Mouse (Mus musculus) intestine, embryonic 15.5 days (tissue): ENCODE measurements around the gene Igfbp1. TPM values are rescaled to one million over a fixed set of nuclear protein-coding genes. Genes with fewer than 3 reads are reported as not detected.
A peak's percentile ranks its signal among the peaks of the same experiment; 100 is the strongest.
"Not testable (repeated sequence)": the region's sequence is repeated elsewhere in the genome, so short reads cannot be mapped to it uniquely, and the experiment has no call there.

Source experiments
- ATAC-seq: fragments of 200-750 bp; cut with Nextera tagmentation; 2 replicates; pipeline ENCODE4 v1.8.0; 2017; ENCODE audit warnings: moderate TSS enrichment, moderate library complexity
- H3K27ac ChIP-seq: fragments of 300-500 bp; sonication (generic); 2 replicates; pipeline ENCODE4 v1.5.1; 2015; ENCODE audit warnings: mild to moderate bottlenecking, inconsistent platforms
- H3K27me3 ChIP-seq: fragments of 300-500 bp; sonication (generic); replicated peaks from 2 replicates; pipeline ENCODE4 v1.6.1; 2015; ENCODE audit warnings: inconsistent platforms
- H3K36me3 ChIP-seq: fragments of 300-500 bp; sonication (generic); 2 replicates; pipeline ENCODE4 v1.6.1; 2015; ENCODE audit warnings: inconsistent platforms
- H3K4me1 ChIP-seq: fragments of 300-500 bp; sonication (generic); replicated peaks from 2 replicates; pipeline ENCODE4 v1.6.1; 2015; ENCODE audit warnings: inconsistent platforms
- H3K4me2 ChIP-seq: fragments of 300-500 bp; sonication (generic); replicated peaks from 2 replicates; pipeline ENCODE4 v1.6.1; 2015; ENCODE audit warnings: mild to moderate bottlenecking, inconsistent platforms
- H3K4me3 ChIP-seq: fragments of 300-500 bp; sonication (generic); replicated peaks from 2 replicates; pipeline ENCODE4 v1.5.1; 2015; ENCODE audit warnings: inconsistent platforms
- H3K9ac ChIP-seq: fragments of 300-500 bp; sonication (generic); 2 replicates; pipeline ENCODE4 v1.6.1; 2015; ENCODE audit warnings: inconsistent platforms
- H3K9me3 ChIP-seq: fragments of 300-500 bp; sonication (generic); 2 replicates; pipeline ENCODE4 v1.6.1; 2016; ENCODE audit warnings: inconsistent platforms
- WGBS: fragments of 180-500 bp; shearing (Covaris S2); methylation state at CpG from one replicate; pipeline ENCODE4 v1.1.7; 2015; 5-methylcytosine and 5-hydroxymethylcytosine counted together
- polyA plus RNA-seq: library from polyadenylated mRNA; unstranded; fragments of >200 nt; fragmentation: Nextera tagmentation; extraction: Ambion mirVana; gene quantifications from 2 replicates; pipeline ENCODE4 v1.2.1, GENCODE M21; 2015

Gene Igfbp1
- polyA plus RNA-seq, 1 experiment from 2014 or later: 3.2 TPM

DNA sequence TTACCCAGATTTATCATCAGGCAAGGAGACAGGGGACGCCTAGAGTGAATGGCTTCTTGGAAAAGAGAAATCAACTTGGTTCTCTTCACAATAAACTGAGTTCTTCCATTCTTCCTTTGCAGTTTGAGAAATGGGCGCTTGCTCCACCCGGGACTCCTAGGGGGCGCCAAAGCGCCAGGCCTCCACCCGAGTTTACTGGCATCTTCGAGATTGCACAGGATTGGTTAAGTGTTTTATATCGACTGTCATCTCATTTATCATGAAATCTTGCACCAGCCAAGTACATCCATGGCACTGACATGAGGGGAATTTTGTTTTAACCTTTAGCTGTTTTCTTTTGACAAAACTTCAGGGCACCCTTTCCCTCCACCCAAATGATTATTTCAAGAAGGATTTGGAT is 18.1 kb downstream of the Igfbp1 start:
- Histone ChIP-seq H3K4me2 (no peak overlapping the region), H3K36me3 (no peaks in the 10 kb centered on the region), H3K27ac (no peak overlapping the region), H3K4me1 (peaks cover 17% of the 10 kb centered on the region), H3K9ac (no peak overlapping the region), H3K4me3 (no peak overlapping the region), H3K9me3 (no peaks in the 10 kb centered on the region), H3K27me3 (peaks cover 34% of the 10 kb centered on the region)
- no peak for ATAC-seq
- WGBS: 20% methylated on average over 8 of the region's 8 CpGs

DNA sequence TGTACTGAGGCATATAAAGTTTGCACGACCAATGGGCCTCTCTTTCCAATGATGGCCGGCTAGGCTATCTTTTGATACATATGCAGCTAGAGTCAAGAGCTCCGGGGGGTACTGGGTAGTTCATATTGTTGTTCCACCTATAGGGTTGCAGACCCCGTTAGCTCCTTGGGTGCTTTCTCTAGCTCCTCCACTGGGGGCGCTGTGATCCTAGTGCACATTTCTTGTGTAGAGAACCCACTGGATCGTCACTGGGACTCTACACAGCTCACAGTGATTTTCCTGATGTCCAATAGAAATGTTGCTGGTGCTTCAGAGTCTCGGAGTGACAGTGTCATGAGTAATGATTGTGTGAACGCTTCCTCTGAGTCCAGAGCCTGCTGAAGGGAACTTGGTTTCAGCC is 24.2 kb downstream of the Igfbp1 start:
- not testable (repeated sequence) for H3K9me3 ChIP-seq, H3K27me3 ChIP-seq, ATAC-seq, H3K4me3 ChIP-seq, H3K27ac ChIP-seq, H3K4me2 ChIP-seq, H3K36me3 ChIP-seq, H3K9ac ChIP-seq, H3K4me1 ChIP-seq
- 76% methylated on average over 8 of the region's 8 CpGs for WGBS

- WGBS: 68% methylated on average over 2 of the region's 2 CpGs
These were observed 28.6 kb downstream of the Igfbp1 start for GRCm38 (mm10) chr11:7226200-7226599.

DNA sequence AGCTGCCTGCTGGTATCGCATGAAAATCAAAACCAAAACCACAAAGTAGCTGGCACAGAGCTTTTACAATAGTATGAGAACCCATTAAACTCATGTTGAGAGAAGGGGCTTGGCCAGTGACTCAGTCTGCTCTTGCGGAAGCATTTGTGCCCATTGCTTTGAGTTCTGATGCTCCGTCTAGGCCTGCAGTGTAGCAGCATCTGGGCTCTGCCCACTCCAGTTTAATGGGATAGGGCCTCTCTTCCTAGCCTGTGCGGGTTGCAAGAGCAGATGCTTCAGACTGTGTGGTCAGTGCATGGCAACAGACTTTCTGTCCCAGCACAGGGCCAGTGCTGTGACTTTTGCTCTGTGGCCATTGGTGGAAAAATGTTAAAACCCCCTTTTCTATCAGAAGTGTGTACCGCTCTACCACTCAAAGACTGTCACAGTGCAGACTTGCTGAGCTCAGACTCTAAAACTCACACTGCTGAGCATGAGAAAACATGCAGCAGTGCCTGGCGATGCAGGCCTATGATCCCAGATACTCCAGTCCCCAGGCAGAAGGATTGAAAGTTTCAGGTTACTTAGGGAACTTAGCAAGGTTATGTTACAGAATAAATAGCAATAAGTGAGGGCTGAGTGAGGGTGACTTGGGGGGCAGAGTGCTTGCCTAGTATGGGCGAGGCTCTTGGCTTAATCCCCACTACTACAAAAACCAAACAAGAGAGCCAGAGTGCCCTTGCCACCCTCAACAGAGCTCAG is 29.4 kb downstream of the Igfbp1 start:
- Histone ChIP-seq H3K4me3 (no peak overlapping the region), H3K27ac (no peak overlapping the region), H3K4me1 (no peaks in the 10 kb centered on the region), H3K4me2 (no peak overlapping the region), H3K9ac (no peak overlapping the region), H3K27me3 (no peaks in the 10 kb centered on the region), H3K9me3 (no peaks in the 10 kb centered on the region), H3K36me3 (no peaks in the 10 kb centered on the region)
- ATAC-seq: no peak
- 84% methylated on average over 7 of the region's 7 CpGs for WGBS

More at GRCm38 (mm10) chr11:7226200-7226599, 28.6 kb downstream of the Igfbp1 start:
- no peaks in the 10 kb centered on the region for H3K9me3 ChIP-seq
- no peaks in the 10 kb centered on the region for H3K4me1 ChIP-seq
- no peak overlapping the region for H3K27ac ChIP-seq
- H3K36me3 ChIP-seq: no peaks in the 10 kb centered on the region
- H3K27me3 ChIP-seq: no peaks in the 10 kb centered on the region
- no peak overlapping the region for H3K4me3 ChIP-seq
- no peak overlapping the region for H3K4me2 ChIP-seq
- H3K9ac ChIP-seq: no peak overlapping the region
- ATAC-seq: no peak

DNA sequence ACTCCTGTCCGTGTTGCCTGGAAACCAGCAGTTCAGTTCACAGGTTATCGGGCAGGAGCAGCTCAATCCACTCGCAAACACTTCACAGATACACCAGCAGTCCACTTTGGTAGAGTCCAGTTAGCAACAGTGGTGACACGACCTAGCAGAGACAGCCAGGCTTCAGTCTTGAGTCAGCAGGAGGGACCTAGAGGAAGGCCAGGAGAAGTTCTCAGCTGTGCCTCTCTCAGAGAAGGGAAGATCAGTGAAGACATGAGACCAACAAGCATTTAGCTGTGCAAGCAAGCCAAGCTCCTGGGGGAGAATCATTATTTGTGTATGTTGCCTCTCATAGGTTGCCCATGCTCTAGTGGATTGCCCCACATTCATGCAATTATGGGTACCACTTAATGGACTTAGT is 30.5 kb downstream of the Igfbp1 start:
- WGBS: 74% methylated on average over 4 of the region's 4 CpGs
- Histone ChIP-seq H3K4me1 (no peaks in the 10 kb centered on the region), H3K27ac (no peak overlapping the region), H3K27me3 (no peaks in the 10 kb centered on the region), H3K4me2 (no peak overlapping the region), H3K4me3 (no peak overlapping the region), H3K9ac (no peak overlapping the region), H3K36me3 (no peaks in the 10 kb centered on the region), H3K9me3 (no peaks in the 10 kb centered on the region)
- ATAC-seq: no peak

GRCm38 (mm10) chr11:7230000-7230399 is 32.4 kb downstream of the Igfbp1 start:
- Histone ChIP-seq H3K9me3 (no peaks in the 10 kb centered on the region), H3K4me1 (no peaks in the 10 kb centered on the region), H3K4me2 (no peak overlapping the region), H3K36me3 (no peaks in the 10 kb centered on the region), H3K27ac (no peak overlapping the region), H3K27me3 (no peaks in the 10 kb centered on the region), H3K9ac (no peak overlapping the region), H3K4me3 (no peak overlapping the region)
- no peak for ATAC-seq
- 39% methylated on average over 4 of the region's 4 CpGs for WGBS

DNA sequence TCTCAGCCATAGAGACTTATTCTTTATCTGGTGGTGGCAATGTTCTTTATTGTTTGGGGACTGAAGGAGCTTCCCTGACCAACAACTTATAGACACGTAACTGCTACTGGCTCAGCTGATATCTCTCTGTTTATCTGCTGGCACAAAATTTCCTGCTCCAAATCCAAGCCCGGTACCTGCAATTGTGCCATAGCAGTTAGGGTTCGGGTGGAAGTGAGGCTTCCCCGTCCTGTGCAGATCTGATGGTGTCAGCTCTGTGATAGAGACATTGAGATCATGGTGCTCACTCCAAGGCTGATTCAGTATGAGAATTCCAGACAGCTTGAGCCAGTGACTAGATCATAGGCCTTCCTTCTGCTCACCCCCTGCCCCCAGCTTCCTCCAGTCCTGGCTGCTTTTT is 34.4 kb downstream of the Igfbp1 start:
- Histone ChIP-seq H3K4me2 (no peak overlapping the region), H3K36me3 (no peaks in the 10 kb centered on the region), H3K4me3 (no peak overlapping the region), H3K9ac (no peak overlapping the region), H3K27me3 (no peaks in the 10 kb centered on the region), H3K9me3 (no peaks in the 10 kb centered on the region), H3K4me1 (no peaks in the 10 kb centered on the region), H3K27ac (no peak overlapping the region)
- WGBS: 91% methylated on average over 4 of the region's 4 CpGs
- ATAC-seq: no peak

GRCm38 (mm10) chr11:7233333-7233732 is 35.8 kb downstream of the Igfbp1 start:
- no peaks in the 10 kb centered on the region for H3K36me3 ChIP-seq
- H3K27me3 ChIP-seq: no peaks in the 10 kb centered on the region
- no peak overlapping the region for H3K4me3 ChIP-seq
- no peak for ATAC-seq
- no peaks in the 10 kb centered on the region for H3K9me3 ChIP-seq
- no peak overlapping the region for H3K9ac ChIP-seq
- H3K4me1 ChIP-seq: no peaks in the 10 kb centered on the region
- no peak overlapping the region for H3K4me2 ChIP-seq
- no peak overlapping the region for H3K27ac ChIP-seq
- 81% methylated on average over 2 of the region's 2 CpGs for WGBS

GRCm38 (mm10) chr11:7234436-7234835 is 36.9 kb downstream of the Igfbp1 start:
- Histone ChIP-seq H3K4me1 (no peaks in the 10 kb centered on the region), H3K9me3 (no peaks in the 10 kb centered on the region), H3K4me2 (no peak overlapping the region), H3K27ac (no peak overlapping the region), H3K4me3 (no peak overlapping the region), H3K27me3 (no peaks in the 10 kb centered on the region), H3K9ac (no peak overlapping the region), H3K36me3 (no peaks in the 10 kb centered on the region)
- WGBS: 76% methylated on average over 1 of the region's 1 CpGs
- ATAC-seq: no peak

GRCm38 (mm10) chr11:7234981-7235609 is 37.5 kb downstream of the Igfbp1 start:
- no peak for ATAC-seq
- no peak overlapping the region for H3K27ac ChIP-seq
- no peaks in the 10 kb centered on the region for H3K36me3 ChIP-seq
- H3K4me2 ChIP-seq: no peak overlapping the region
- no peaks in the 10 kb centered on the region for H3K9me3 ChIP-seq
- H3K4me3 ChIP-seq: no peak overlapping the region
- no peak overlapping the region for H3K9ac ChIP-seq
- no peaks in the 10 kb centered on the region for H3K4me1 ChIP-seq
- H3K27me3 ChIP-seq: no peaks in the 10 kb centered on the region
- WGBS: 56% methylated on average over 3 of the region's 3 CpGs

DNA sequence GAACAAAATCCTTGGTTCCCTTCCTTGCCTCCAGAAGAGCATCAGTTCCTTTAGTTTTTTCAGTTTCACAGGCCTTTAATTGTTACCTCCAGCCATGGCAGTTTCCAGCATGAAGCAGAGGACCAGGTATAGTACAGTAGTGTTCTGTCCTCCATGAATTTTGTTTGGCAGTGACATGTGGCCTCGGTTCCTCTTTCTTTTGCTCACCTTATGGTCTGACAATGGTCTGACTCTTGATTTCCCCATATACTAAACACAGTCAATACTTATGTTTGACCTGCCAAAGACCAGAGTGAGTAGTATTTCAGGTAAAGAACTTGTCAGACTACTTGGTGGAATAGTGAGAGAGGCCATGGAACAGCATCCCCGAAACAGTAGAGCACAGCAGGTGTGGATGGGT is 39.2 kb downstream of the Igfbp1 start:
- Histone ChIP-seq H3K4me2 (no peak overlapping the region), H3K36me3 (no peaks in the 10 kb centered on the region), H3K9me3 (no peaks in the 10 kb centered on the region), H3K27me3 (no peaks in the 10 kb centered on the region), H3K9ac (no peak overlapping the region), H3K4me1 (no peaks in the 10 kb centered on the region), H3K4me3 (no peak overlapping the region), H3K27ac (no peak overlapping the region)
- WGBS: 89% methylated on average over 2 of the region's 2 CpGs
- no peak for ATAC-seq

- Histone ChIP-seq H3K27ac (no peak overlapping the region), H3K9ac (no peak overlapping the region), H3K4me2 (no peak overlapping the region), H3K9me3 (no peaks in the 10 kb centered on the region), H3K36me3 (no peaks in the 10 kb centered on the region), H3K27me3 (no peaks in the 10 kb centered on the region), H3K4me3 (no peak overlapping the region), H3K4me1 (no peaks in the 10 kb centered on the region)
- ATAC-seq: peak; percentile 36; the same call in 1 of the 2 replicates
- WGBS: 64% methylated on average over 6 of the region's 6 CpGs
These were observed 40.1 kb downstream of the Igfbp1 start for GRCm38 (mm10) chr11:7237712-7238111.

DNA sequence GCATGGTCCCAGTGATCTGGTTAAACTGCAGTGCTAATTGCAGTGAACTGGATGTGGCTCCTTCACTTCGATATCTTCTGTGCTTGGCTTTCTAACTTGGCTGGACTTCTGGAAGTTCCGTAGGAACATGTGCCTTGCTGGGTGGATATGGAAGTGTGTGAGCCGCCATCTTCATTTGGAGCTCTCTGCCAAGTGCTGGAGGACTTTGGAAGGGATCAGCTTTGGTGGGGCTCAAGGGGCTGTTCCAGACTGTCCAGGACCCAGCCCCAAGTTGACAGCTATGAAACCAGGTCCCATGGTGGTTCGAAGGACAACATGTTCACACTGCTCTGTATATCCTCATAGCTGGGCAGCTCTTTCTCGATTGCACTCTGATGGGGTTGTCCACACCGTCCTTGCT is 41.0 kb downstream of the Igfbp1 start:
- no peak overlapping the region for H3K4me3 ChIP-seq
- no peak overlapping the region for H3K9ac ChIP-seq
- H3K36me3 ChIP-seq: no peaks in the 10 kb centered on the region
- no peaks in the 10 kb centered on the region for H3K9me3 ChIP-seq
- 91% methylated on average over 6 of the region's 6 CpGs for WGBS
- no peaks in the 10 kb centered on the region for H3K27me3 ChIP-seq
- no peak overlapping the region for H3K4me2 ChIP-seq
- H3K4me1 ChIP-seq: no peaks in the 10 kb centered on the region
- no peak overlapping the region for H3K27ac ChIP-seq
- ATAC-seq: no peak
